Mouse (Mus musculus) cerebellum, adult 11 months (tissue): ENCODE measurements around the gene Ppp4r4.
"Not testable (repeated sequence)": the region's sequence is repeated elsewhere in the genome, so short reads cannot be mapped to it uniquely, and the experiment has no call there.

Experiments used
- DNase-seq: peaks from one replicate; pipeline ENCODE4 v3.0.0; 2022

Gene Ppp4r4

DNA sequence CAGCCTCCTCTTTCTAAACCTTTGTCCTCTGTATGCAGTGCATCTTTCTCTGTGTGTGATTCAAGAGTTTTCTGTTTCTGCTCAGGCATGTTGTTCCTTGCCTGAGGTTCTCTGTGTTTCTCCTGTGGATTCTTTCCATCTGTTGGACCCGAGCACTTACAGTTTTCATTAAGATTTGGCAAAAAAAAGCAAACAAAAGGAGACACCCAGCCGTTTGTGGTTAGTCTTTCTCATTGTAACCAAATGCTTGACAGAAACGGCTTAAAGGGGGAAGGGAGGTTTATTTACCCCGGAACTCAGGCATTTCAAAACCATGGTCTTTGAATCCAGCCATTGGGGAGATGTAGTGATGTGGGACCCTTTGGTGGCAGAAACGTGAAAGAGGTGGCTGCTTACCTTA lies 112.5 kb downstream of the Ppp4r4 start:
- no peak for DNase-seq

DNA sequence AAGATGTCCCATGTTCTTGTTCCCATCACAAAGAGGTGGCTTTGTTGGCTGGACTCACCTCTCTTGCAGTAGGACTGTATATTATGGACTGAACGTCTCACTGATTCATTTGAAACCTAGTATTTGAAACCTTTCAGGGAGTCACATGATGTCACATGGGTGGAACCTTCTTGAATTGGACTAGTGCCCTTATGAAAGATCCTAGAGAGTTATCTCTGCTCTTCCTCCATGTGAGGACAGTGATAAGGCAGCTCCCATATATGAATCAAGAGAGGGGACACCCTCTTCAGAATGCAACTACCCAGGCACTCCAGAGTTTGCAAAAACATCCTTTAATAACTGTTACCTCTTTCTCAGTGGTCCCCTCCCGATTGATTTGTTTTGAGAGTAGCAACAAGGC lies 114.2 kb downstream of the Ppp4r4 start:
- no peak for DNase-seq

- no peak for DNase-seq
Measured at GRCm38 (mm10) chr12:103653836-103654235, 121.8 kb downstream of the Ppp4r4 start.

- no peak for DNase-seq
Measured at GRCm38 (mm10) chr12:103655123-103656044, 123.3 kb downstream of the Ppp4r4 start.

DNA sequence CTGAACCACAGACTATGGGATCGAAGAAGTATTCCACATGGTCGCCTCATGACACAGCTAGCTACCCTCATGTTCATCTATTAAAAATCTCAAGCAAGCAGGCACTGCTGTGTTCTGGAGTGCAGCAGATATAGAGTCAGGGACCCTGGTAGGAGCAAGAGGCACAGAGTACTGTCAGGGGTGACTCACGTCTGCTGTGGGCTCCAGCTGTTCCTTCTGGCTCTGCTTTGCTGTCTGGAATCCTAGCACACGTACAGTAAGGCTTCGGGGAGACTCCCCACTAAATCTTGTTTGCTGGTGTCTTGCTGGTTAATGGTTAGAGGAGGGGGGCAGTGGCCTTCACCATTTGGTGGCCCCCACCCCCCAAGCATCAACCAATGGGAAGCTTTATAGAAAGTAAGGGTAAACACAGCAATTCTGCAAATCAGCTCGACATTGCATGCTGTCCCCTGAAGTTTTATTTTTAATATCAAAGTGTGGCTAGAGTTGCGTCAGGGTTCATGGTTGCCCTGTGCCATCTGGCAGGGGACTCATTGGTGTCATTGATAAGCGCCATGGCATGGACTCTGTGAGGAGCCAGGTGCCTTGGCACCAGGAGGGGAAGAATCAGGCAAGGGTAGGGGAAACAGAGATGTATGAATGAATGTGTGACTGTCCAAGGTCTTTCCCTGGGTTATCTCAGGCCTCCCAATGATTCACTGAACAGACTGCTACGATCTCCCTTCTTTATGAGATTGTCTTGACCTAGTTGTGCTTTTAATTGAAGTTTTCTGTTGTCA lies 125.0 kb downstream of the Ppp4r4 start, which contains the start of gene Serpina6:
Gene Serpina6 (minus strand): TSS at position 365 of the 779 bp plus-strand sequence.
- no peak for DNase-seq

DNA sequence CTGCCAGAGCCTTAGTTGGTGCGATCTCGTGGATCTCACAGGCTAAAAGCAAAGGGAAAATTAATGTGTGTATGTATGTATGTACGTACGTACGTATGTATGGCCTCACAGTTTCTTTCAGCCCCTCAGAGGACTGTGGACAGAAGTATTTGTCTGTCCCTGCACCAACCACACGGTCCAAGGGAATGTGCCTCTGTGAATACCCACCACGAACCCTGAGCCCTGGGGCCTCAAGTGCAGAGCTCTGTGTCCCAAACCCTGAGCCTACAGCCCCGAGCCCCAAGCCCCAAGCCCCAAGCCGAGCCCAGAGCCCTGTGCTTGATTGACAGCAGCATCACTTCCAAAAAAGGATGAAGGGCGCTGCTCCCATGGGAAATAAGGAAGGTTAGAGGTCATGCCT lies 125.9 kb downstream of the Ppp4r4 start:
- DNase-seq = no peak

DNA sequence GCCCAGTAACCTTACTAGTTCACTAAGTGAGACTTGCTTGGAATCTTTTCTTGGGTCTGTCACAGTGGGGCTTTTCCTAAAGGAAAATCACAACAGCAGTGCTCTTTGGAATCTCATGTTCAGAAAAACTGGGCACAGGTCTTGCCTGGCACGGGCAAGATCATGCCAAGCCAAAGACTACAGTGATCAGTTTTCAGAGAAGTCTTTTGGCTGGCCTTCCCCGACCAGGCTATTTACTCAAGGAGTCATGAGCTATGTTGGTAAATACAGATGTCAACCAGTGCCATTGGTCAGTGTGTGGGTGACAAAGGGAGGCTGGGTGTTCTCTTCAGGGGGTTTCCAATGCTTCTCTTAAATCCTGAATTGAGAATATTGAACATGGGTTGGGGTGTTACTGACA lies 127.1 kb downstream of the Ppp4r4 start:
- DNase-seq = no peak

DNA sequence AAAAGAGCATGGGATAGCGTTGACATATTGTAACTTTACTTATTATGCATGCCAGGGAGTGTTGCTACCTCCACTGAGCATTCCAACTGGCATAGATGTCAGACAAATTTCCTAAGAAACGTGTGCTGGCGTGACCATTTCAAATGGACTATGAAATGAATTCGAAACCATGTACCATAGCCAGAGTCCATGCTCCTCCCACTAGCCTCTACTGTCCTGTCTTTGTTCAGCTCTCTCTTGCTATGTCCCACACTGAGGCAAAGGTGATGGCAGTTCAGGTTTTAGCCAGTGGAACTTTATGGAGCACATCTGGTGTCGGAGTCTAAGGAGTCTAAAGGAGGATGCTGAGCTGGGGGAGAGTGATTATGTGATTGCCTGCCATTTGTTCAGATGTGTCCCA lies 128.0 kb downstream of the Ppp4r4 start:
- DNase-seq = no peak

DNA sequence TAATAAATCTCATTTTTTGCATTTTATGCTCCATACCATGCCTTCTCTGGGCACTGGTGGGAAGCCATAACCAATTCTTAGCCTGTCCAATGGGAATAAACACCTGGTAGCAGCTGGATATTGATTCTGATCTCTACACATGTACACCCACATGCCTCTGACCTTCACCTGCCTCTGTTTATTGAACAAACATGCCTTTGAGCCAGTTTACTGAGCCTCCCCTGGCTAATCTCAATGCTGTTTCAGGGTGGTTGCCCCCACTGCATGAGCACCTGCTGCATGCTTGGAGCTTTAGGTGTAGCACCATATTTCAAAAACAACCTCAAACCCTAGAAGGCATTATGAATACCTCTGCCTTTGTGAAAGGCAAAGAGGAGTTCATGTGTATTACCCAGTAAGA lies 130.0 kb downstream of the Ppp4r4 start:
- DNase-seq = not testable (repeated sequence)
